Mouse (Mus musculus): Measurements from ENCODE around the gene Spcs2.

- TF ChIP-seq CTCF (IDR thresholded peaks at IDR 0.05), result no peak
- no peak for TF ChIP-seq EP300 (IDR thresholded peaks at IDR 0.05)
Observed at GRCm38 (mm10) chr7:99851121-99851520, 12.1 kb downstream of the Spcs2 start.
